Mouse (Mus musculus) heart, postnatal 36 days (tissue): ENCODE data around the gene Fpgs. TPM values are rescaled to one million over a fixed set of nuclear protein-coding genes. Genes with fewer than 3 reads are reported as not detected.

Experiments used
- DNase-seq, 2 experiments: peaks; one replicate each; pipeline ENCODE4 v3.0.0; 2021 to 2022
- intact Hi-C: fragments of 180-260 bp; cut with DNase I; formaldehyde crosslinking; loops from one replicate; pipeline ENCODE4 v1.15.1; 2025
- total RNA-seq, 2 experiments: library from RNA; stranded (reverse); gene quantifications; 2 replicates each; pipeline ENCODE4 v1.2.3; 2021

The Fpgs gene
- total RNA-seq, 2 experiments from 2014 or later, result 5.0 to 6.6 TPM

GRCm38 (mm10) chr2:32677683-32678082 lies 26.3 kb downstream of the Fpgs start:
- intact Hi-C loops, result no loop called here
- DNase-seq, result no peak

- intact Hi-C loops, result no loop called here
- no peak for DNase-seq
These were observed 27.1 kb downstream of the Fpgs start for GRCm38 (mm10) chr2:32676821-32677220.

- DNase-seq, result no peak
- intact Hi-C loops, result loop anchor here (2.0 kb wide), 1 partner anchor 13 kb away; no protein-coding TSS in a partner anchor
These were observed 30.6 kb downstream of the Fpgs start for GRCm38 (mm10) chr2:32673176-32673917.

- DNase-seq, result no peak
These were observed 31.9 kb downstream of the Fpgs start for GRCm38 (mm10) chr2:32671907-32672595.

GRCm38 (mm10) chr2:32671147-32671546 lies 32.8 kb downstream of the Fpgs start:
- intact Hi-C loops, result no loop called here
- no peak for DNase-seq

More at GRCm38 (mm10) chr2:32671907-32672595, 31.9 kb downstream of the Fpgs start:
- intact Hi-C loops, result loop anchor here (2.0 kb wide), 1 partner anchor 15 kb away; no protein-coding TSS in a partner anchor

GRCm38 (mm10) chr2:32669876-32670275 lies 34.1 kb downstream of the Fpgs start:
- intact Hi-C loops, result loop anchor here (5.0 kb wide), 1 partner anchor 38 kb away; no protein-coding TSS in a partner anchor
- DNase-seq, result no peak

GRCm38 (mm10) chr2:32668176-32668575 lies 35.8 kb downstream of the Fpgs start:
- DNase-seq, result no peak
- intact Hi-C loops, result loop anchor here (5.0 kb wide), 1 partner anchor 36 kb away; no protein-coding TSS in a partner anchor

- DNase-seq, result no peak
- intact Hi-C loops, result loop anchor here (5.0 kb wide), 1 partner anchor 35 kb away; no protein-coding TSS in a partner anchor
These were observed 36.2 kb downstream of the Fpgs start for GRCm38 (mm10) chr2:32667775-32668174.

- intact Hi-C loops, result loop anchor here (5.0 kb wide), 1 partner anchor 34 kb away; no protein-coding TSS in a partner anchor
These were observed 38.1 kb downstream of the Fpgs start for GRCm38 (mm10) chr2:32665853-32666252.

GRCm38 (mm10) chr2:32665345-32665744 lies 38.6 kb downstream of the Fpgs start:
- intact Hi-C loops, result loop anchor here (5.0 kb wide), 1 partner anchor 33 kb away; no protein-coding TSS in a partner anchor
- DNase-seq, result no peak

More at GRCm38 (mm10) chr2:32665853-32666252, 38.1 kb downstream of the Fpgs start:
- no peak for DNase-seq

- intact Hi-C loops, result no loop called here
- no peak for DNase-seq
These were observed 41.7 kb downstream of the Fpgs start for GRCm38 (mm10) chr2:32662291-32662690.

- intact Hi-C loops, result no loop called here
- DNase-seq, result peak; percentile 53 to 60
These were observed 42.3 kb downstream of the Fpgs start for GRCm38 (mm10) chr2:32661509-32662107.

GRCm38 (mm10) chr2:32658873-32659272 lies 45.1 kb downstream of the Fpgs start:
- DNase-seq, result no peak
- intact Hi-C loops, result no loop called here

- intact Hi-C loops, result loop anchor here (2.0 kb wide), 1 partner anchor 23 kb away; no protein-coding TSS in a partner anchor
These were observed 48.1 kb downstream of the Fpgs start for GRCm38 (mm10) chr2:32655826-32656225.

GRCm38 (mm10) chr2:32655394-32655744 lies 48.6 kb downstream of the Fpgs start:
- intact Hi-C loops, result loop anchor here (2.0 kb wide), 1 partner anchor 23 kb away; no protein-coding TSS in a partner anchor
- DNase-seq, result no peak

More at GRCm38 (mm10) chr2:32655826-32656225, 48.1 kb downstream of the Fpgs start:
- DNase-seq, result peak; percentile 76

GRCm38 (mm10) chr2:32654743-32655393 lies 49.1 kb downstream of the Fpgs start:
- intact Hi-C loops, result loop anchor here (2.0 kb wide), 1 partner anchor 22 kb away; no protein-coding TSS in a partner anchor
- DNase-seq, result no peak

GRCm38 (mm10) chr2:32653764-32654163 lies 50.2 kb downstream of the Fpgs start:
- intact Hi-C loops, result loop anchor here (2.0 kb wide), 1 partner anchor 21 kb away; no protein-coding TSS in a partner anchor
- DNase-seq, result no peak

- DNase-seq, result peak in 1 of 2 experiments; percentile 56
- intact Hi-C loops, result no loop called here
These were observed 56.6 kb downstream of the Fpgs start for GRCm38 (mm10) chr2:32647366-32647765.

- peak; percentile 85 for DNase-seq
- intact Hi-C loops, result loop anchor here (1.0 kb wide), 1 partner anchor 12 kb away; no protein-coding TSS in a partner anchor
These were observed 57.4 kb downstream of the Fpgs start, which contains the start of gene Eng for GRCm38 (mm10) chr2:32646379-32647056. Gene Eng (plus strand): TSS chr2:32646595.
